Mouse (Mus musculus) CH12.LX (cell line): Measurements from ENCODE around the gene Reep6. TPM values are rescaled to one million over a fixed set of nuclear protein-coding genes. Genes with fewer than 3 reads are reported as not detected.

ENCODE experiments used
- DNase-seq: peaks from one replicate; pipeline ENCODE4 v3.0.0-alpha.2; 2013; ENCODE audit errors: extremely low read depth
- H3K27ac ChIP-seq: 2 replicates; pipeline ENCODE4 v1.5.1; 2012; ENCODE audit warnings: low read depth, mild to moderate bottlenecking, control low read depth, moderate library complexity; ENCODE audit not compliant: insufficient read depth
- H3K27me3 ChIP-seq: replicated peaks from 2 replicates; pipeline ENCODE3; 2012; ENCODE audit warnings: inconsistent platforms
- H3K36me3 ChIP-seq, 2 experiments: replicated peaks in 1 of 2; 2 replicates each; pipeline versions ENCODE3 to v1.6.1; 2012; ENCODE audit warnings: inconsistent platforms in 1 of 2, low read length in 1 of 2, mild to moderate bottlenecking in 1 of 2, mixed read lengths in 1 of 2, moderate library complexity in 1 of 2; ENCODE audit not compliant: control insufficient read depth in 1 of 2, insufficient read depth in 1 of 2
- H3K4me1 ChIP-seq, 2 experiments: 2 replicates each; pipeline ENCODE4 v1.6.1; 2012; ENCODE audit warnings: inconsistent platforms in 1 of 2, moderate library complexity in 1 of 2; ENCODE audit not compliant: insufficient read depth in 2 of 2, control insufficient read depth in 1 of 2
- H3K4me2 ChIP-seq: 2 replicates; pipeline ENCODE4 v1.6.1; 2012; ENCODE audit warnings: low read depth, mild to moderate bottlenecking, control low read depth; ENCODE audit not compliant: poor library complexity, insufficient read depth, severe bottlenecking
- H3K4me3 ChIP-seq, 3 experiments: fragments of 150-350 bp in 1 of 3; sonication (generic) in 1 of 3; replicated peaks in 1 of 3; 2 replicates each; pipeline versions ENCODE3 to v1.5.1; 2011 to 2012; ENCODE audit warnings: low read depth in 2 of 3, low read length in 2 of 3, mild to moderate bottlenecking in 2 of 3, moderate library complexity in 2 of 3, control low read depth in 1 of 3, improper control_type of control experiment in 1 of 3, inconsistent platforms in 1 of 3, mixed read lengths in 1 of 3; ENCODE audit not compliant: poor library complexity in 1 of 3
- H3K79me2 ChIP-seq: replicated peaks from 2 replicates; pipeline ENCODE4 v1.6.1; 2012; ENCODE audit warnings: mild to moderate bottlenecking, moderate library complexity; ENCODE audit not compliant: control insufficient read depth, poor library complexity, insufficient read depth, severe bottlenecking; ENCODE audit errors: extremely low read depth
- H3K9ac ChIP-seq: 2 replicates; pipeline ENCODE4 v1.6.1; 2012; ENCODE audit warnings: low read depth, mild to moderate bottlenecking, control low read depth, moderate library complexity; ENCODE audit not compliant: insufficient read depth
- H3K9me3 ChIP-seq: replicated peaks from 2 replicates; pipeline ENCODE3; 2012; ENCODE audit warnings: low read length, inconsistent platforms, mixed read lengths
- BHLHE40 ChIP-seq: IDR thresholded peaks from 2 replicates; pipeline ENCODE4 v1.6.1; 2011; ENCODE audit warnings: mild to moderate bottlenecking, low read depth, low read length, improper control_type of control experiment
- CHD2 ChIP-seq: IDR thresholded peaks from 2 replicates; pipeline ENCODE4 v1.6.1; 2011; ENCODE audit warnings: low read length, improper control_type of control experiment
- CTCF ChIP-seq, 2 experiments: IDR thresholded peaks in 1 of 2; conservative IDR thresholded peaks in 1 of 2; 2 replicates each; pipeline ENCODE4 v1.5.1; 2011 to 2012; ENCODE audit warnings: low read depth in 2 of 2, low read length in 2 of 2, improper control_type of control experiment in 1 of 2, inconsistent platforms in 1 of 2, mild to moderate bottlenecking in 1 of 2, moderate library complexity in 1 of 2
- ELF1 ChIP-seq: IDR thresholded peaks from 2 replicates; pipeline ENCODE4 v1.6.1; 2014; ENCODE audit warnings: low read depth, mild to moderate bottlenecking, inconsistent platforms, low read length, improper control_type of control experiment
- EP300 ChIP-seq: IDR thresholded peaks from 2 replicates; pipeline ENCODE4 v1.6.1; 2011; ENCODE audit warnings: low read length, improper control_type of control experiment
- ETS1 ChIP-seq: conservative IDR thresholded peaks from 2 replicates; pipeline ENCODE4 v1.6.1; 2012; ENCODE audit warnings: low read depth, mild to moderate bottlenecking, inconsistent platforms, low read length, improper control_type of control experiment, moderate library complexity
- JUN ChIP-seq: IDR thresholded peaks from 2 replicates; pipeline ENCODE4 v1.6.1; 2011; ENCODE audit warnings: low read depth, mild to moderate bottlenecking, low read length, improper control_type of control experiment, moderate library complexity; ENCODE audit not compliant: insufficient read depth
- MAZ ChIP-seq: IDR thresholded peaks from 2 replicates; pipeline ENCODE4 v1.6.1; 2012; ENCODE audit warnings: low read depth, mild to moderate bottlenecking, inconsistent platforms, low read length, improper control_type of control experiment, moderate library complexity
- MEF2A ChIP-seq: IDR thresholded peaks from 2 replicates; pipeline ENCODE4 v1.6.1; 2014; ENCODE audit warnings: low read depth, mild to moderate bottlenecking, inconsistent platforms, low read length, improper control_type of control experiment, borderline replicate concordance
- MXI1 ChIP-seq: IDR thresholded peaks from 2 replicates; pipeline ENCODE4 v1.6.1; 2011; ENCODE audit warnings: mild to moderate bottlenecking, low read depth, low read length, improper control_type of control experiment
- MYC ChIP-seq: IDR thresholded peaks from 2 replicates; pipeline ENCODE4 v1.6.1; 2011; ENCODE audit warnings: low read depth, mild to moderate bottlenecking, improper control_type of control experiment, low read length
- NELFE ChIP-seq: IDR thresholded peaks from 2 replicates; pipeline ENCODE4 v1.6.1; 2011; ENCODE audit warnings: low read depth, low read length, improper control_type of control experiment
- NRF1 ChIP-seq: IDR thresholded peaks from 2 replicates; pipeline ENCODE4 v1.6.1; 2014; ENCODE audit warnings: low read depth, mild to moderate bottlenecking, inconsistent platforms, low read length, improper control_type of control experiment, moderate library complexity
- POLR2A ChIP-seq: IDR thresholded peaks from 2 replicates; pipeline ENCODE4 v1.6.1; 2011; ENCODE audit warnings: low read depth, mild to moderate bottlenecking, improper control_type of control experiment, low read length
- RAD21 ChIP-seq: IDR thresholded peaks from 2 replicates; pipeline ENCODE4 v1.6.1; 2011; ENCODE audit warnings: low read depth, mild to moderate bottlenecking, low read length, improper control_type of control experiment, moderate library complexity
- RCOR1 ChIP-seq: conservative IDR thresholded peaks from 2 replicates; pipeline ENCODE4 v1.6.1; 2012; ENCODE audit warnings: low read depth, mild to moderate bottlenecking, inconsistent platforms, low read length, improper control_type of control experiment
- SIN3A ChIP-seq: IDR thresholded peaks from 2 replicates; pipeline ENCODE4 v1.6.1; 2012; ENCODE audit warnings: low read length, improper control_type of control experiment, inconsistent platforms
- TBP ChIP-seq: conservative IDR thresholded peaks from 2 replicates; pipeline ENCODE4 v1.6.1; 2011; ENCODE audit warnings: low read depth, low read length, improper control_type of control experiment
- USF2 ChIP-seq: conservative IDR thresholded peaks from 2 replicates; pipeline ENCODE4 v1.6.1; 2011; ENCODE audit warnings: low read depth, low read length, improper control_type of control experiment
- ZKSCAN1 ChIP-seq: IDR thresholded peaks from 2 replicates; pipeline ENCODE4 v1.6.1; 2012; ENCODE audit warnings: low read depth, inconsistent platforms, low read length, improper control_type of control experiment, borderline replicate concordance
- ZNF384 ChIP-seq: IDR thresholded peaks from 2 replicates; pipeline ENCODE4 v1.6.1; 2012; ENCODE audit warnings: low read depth, low read length, improper control_type of control experiment, inconsistent platforms
- dilution Hi-C: fragments of 300-500 bp; cut with MboI; formaldehyde crosslinking; loops from 2 replicates; pipeline ENCODE4 v1.14.3; 2020; ENCODE audit warnings: low sequenced_read_pairs; ENCODE audit not compliant: extremely low pct_unique_long_range_greater_than_20kb, extremely low pct_ligation_motif_present
- in situ Hi-C: fragments of 300-500 bp; cut with MboI; formaldehyde crosslinking; loops from 3 replicates; pipeline ENCODE4 v1.14.3; 2019; ENCODE audit warnings: low sequenced_read_pairs, low pct_ligation_motif_present, low pct_unique_long_range_greater_than_20kb, mixed read lengths
- polyA plus RNA-seq: library from polyadenylated mRNA; unstranded; fragments of >175 nt; gene quantifications from 2 replicates; pipeline ENCODE4 v1.2.1, GENCODE M21; 2012; ENCODE audit warnings: low read depth; ENCODE audit not compliant: insufficient read length
- total RNA-seq, 2 experiments: library from RNA; depleted of rRNA; stranded (reverse); fragments of 300-350 nt in 1 of 2; fragments of >200 nt in 1 of 2; gene quantifications; 2 replicates each; pipeline ENCODE4 v1.2.3; 2012 to 2014

Gene Reep6
- total and polyA plus RNA-seq, 3 experiments, result 0.48 to 7.5 (median 5.0) TPM

GRCm38 (mm10) chr10:80315315-80315714 is 14.4 kb upstream of the Reep6 start:
- Histone ChIP-seq H3K4me1 (peaks cover 19 to 32% of the 10 kb centered on the region in 2 experiments), H3K9ac (no peak overlapping the region), H3K36me3 (peaks cover 20 to 46% of the 10 kb centered on the region in 2 experiments), H3K9me3 (no peaks in the 10 kb centered on the region), H3K27me3 (peaks cover 4% of the 10 kb centered on the region), H3K27ac (no peak overlapping the region), H3K79me2 (peaks cover 13% of the 10 kb centered on the region), H3K4me2 (no peak overlapping the region), H3K4me3 (no peak overlapping the region)
- DNase-seq, result no peak
- TF ChIP-seq MEF2A (no peak), JUN (no peak), BHLHE40 (no peak), MXI1 (no peak), ELF1 (no peak), POLR2A (no peak), CTCF (conservative IDR thresholded peaks at IDR 0.05 in 1 of 2, IDR thresholded peaks at IDR 0.05 in 1 of 2; ENCODE audit: low read depth in 2 of 2, low read length in 2 of 2) (no peak), RCOR1 (no peak), NRF1 (no peak), ZKSCAN1 (no peak), EP300 (no peak), TBP (no peak), ZNF384 (no peak), RAD21 (no peak), USF2 (no peak), MYC (no peak), SIN3A (no peak), CHD2 (no peak), ETS1 (no peak)
- dilution Hi-C loops (no loop called here), in situ Hi-C loops (no loop called here)

- Histone ChIP-seq H3K9me3 (no peaks in the 10 kb centered on the region), H3K27ac (no peak overlapping the region), H3K4me3 (no peak overlapping the region), H3K36me3 (peaks cover 20 to 46% of the 10 kb centered on the region in 2 experiments), H3K9ac (no peak overlapping the region), H3K4me2 (no peak overlapping the region), H3K4me1 (peaks cover 22 to 35% of the 10 kb centered on the region in 2 experiments), H3K27me3 (peaks cover 1% of the 10 kb centered on the region), H3K79me2 (peaks cover 13% of the 10 kb centered on the region)
- no peak for DNase-seq
- TF ChIP-seq MAZ, result no peak
- no peak for TF ChIP-seq NELFE
- no peak for TF ChIP-seq RAD21
- in situ Hi-C loops, result no loop called here
- dilution Hi-C loops, result no loop called here
Measured at GRCm38 (mm10) chr10:80316359-80316781, 13.4 kb upstream of the Reep6 start.
